Mouse (Mus musculus) brain, embryonic 14.5 days (tissue): ENCODE measurements around the gene Nebl.

Experiments used
- CTCF ChIP-seq: fragments of 200-500 bp; IDR thresholded peaks from 2 replicates; pipeline ENCODE4 v1.5.1; 2012; ENCODE audit warnings: inconsistent platforms, mild to moderate bottlenecking, moderate library complexity, borderline replicate concordance; ENCODE audit not compliant: insufficient read depth, insufficient read length; ENCODE audit errors: extremely low read depth
- POLR2A ChIP-seq: fragments of 200-500 bp; IDR thresholded peaks from 2 replicates; pipeline ENCODE4 v1.6.1; 2012; ENCODE audit warnings: mild to moderate bottlenecking, inconsistent platforms, borderline replicate concordance; ENCODE audit not compliant: poor library complexity, insufficient read depth, insufficient read length, severe bottlenecking; ENCODE audit errors: extremely low read depth

DNA sequence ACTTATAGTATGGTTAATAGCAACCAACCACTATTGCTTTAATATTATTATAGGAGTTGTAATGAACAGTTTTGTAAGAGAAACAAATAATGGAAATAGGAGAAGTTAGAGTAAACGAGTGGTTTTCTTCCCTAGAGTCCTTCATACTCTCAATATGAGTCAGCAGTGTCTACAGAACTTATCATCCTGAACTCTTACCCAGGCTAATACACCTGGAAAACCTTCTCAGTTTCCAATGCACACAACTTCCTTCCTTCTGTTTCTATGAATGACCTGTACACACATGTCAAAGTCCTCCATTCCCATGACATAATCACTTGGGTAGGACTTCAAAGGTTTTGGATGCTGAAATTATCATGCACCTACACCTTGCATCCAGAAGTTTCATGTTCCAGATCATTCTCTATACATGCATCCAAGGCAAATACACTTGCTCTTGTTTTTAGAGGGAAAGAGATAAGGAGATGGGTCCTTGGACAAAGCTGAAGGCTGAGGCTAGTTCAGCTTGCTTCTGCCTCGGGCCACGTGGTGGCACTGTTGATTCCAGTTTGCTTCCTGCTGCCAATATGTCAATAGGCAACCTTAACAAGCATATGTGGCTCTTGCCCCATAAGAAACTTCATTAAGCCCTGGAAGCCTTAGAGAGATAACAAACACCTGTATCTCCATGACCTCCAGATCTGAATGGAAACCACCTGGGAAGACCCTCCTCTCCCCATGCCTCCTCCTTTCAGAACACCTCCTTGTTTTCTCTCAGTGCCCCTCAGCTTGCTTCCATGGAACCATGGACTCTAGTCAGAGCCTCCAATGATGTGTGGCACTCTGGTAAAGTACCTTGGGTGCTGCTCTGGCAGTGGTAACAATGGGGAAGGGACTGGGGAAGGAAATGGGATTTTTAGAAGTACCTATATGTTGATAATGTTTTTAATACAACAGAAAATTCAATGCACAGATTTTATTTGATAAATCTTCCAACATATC, 86.7 kb downstream of the Nebl start:
- TF ChIP-seq CTCF (peak; percentile 86), POLR2A (no peak)
